Mouse (Mus musculus) intestine, postnatal 0 days (tissue): ENCODE data around the gene Mocs2. TPM values are rescaled to one million over a fixed set of nuclear protein-coding genes. Genes with fewer than 3 reads are reported as not detected.
A peak's percentile ranks its signal among the peaks of the same experiment; 100 is the strongest.

Experiments
- ATAC-seq: fragments of 200-750 bp; cut with Nextera tagmentation; 2 replicates; pipeline ENCODE4 v1.8.0; 2017; ENCODE audit warnings: mild to moderate bottlenecking, moderate TSS enrichment, moderate library complexity
- H3K27ac ChIP-seq: fragments of 300-500 bp; sonication (generic); 2 replicates; pipeline ENCODE4 v1.5.1; 2014; ENCODE audit warnings: mild to moderate bottlenecking, low read depth, low read length, moderate library complexity
- H3K27me3 ChIP-seq: fragments of 300-500 bp; sonication (generic); replicated peaks from 2 replicates; pipeline ENCODE4 v1.6.1; 2014; ENCODE audit warnings: low read length, mixed read lengths; ENCODE audit not compliant: control insufficient read depth, insufficient read depth
- H3K36me3 ChIP-seq: fragments of 300-500 bp; sonication (generic); 2 replicates; pipeline ENCODE4 v1.6.1; 2014; ENCODE audit warnings: mild to moderate bottlenecking, moderate library complexity; ENCODE audit not compliant: control insufficient read depth, insufficient read depth
- H3K4me1 ChIP-seq: fragments of 300-500 bp; sonication (generic); replicated peaks from 2 replicates; pipeline ENCODE4 v1.6.1; 2014; ENCODE audit warnings: antibody characterized with exemption, low read length, mixed read lengths; ENCODE audit not compliant: control insufficient read depth, insufficient read depth
- H3K4me2 ChIP-seq: fragments of 300-500 bp; sonication (generic); replicated peaks from 2 replicates; pipeline ENCODE4 v1.6.1; 2014; ENCODE audit warnings: low read depth, mild to moderate bottlenecking, moderate library complexity
- H3K4me3 ChIP-seq: fragments of 300-500 bp; sonication (generic); 2 replicates; pipeline ENCODE4 v1.5.1; 2014; ENCODE audit warnings: low read depth, low read length
- H3K9ac ChIP-seq: fragments of 300-500 bp; sonication (generic); 2 replicates; pipeline ENCODE4 v1.6.1; 2014; ENCODE audit warnings: mild to moderate bottlenecking, low read depth, low read length
- H3K9me3 ChIP-seq: fragments of 300-500 bp; sonication (generic); 2 replicates; pipeline ENCODE4 v1.6.1; 2016; ENCODE audit warnings: mixed run types; ENCODE audit not compliant: control insufficient read depth
- CTCF ChIP-seq: sonication (generic); IDR thresholded peaks from 2 replicates; pipeline ENCODE4 v1.5.1; 2016; ENCODE audit warnings: low read depth, mild to moderate bottlenecking, control low read depth, antibody characterized with exemption, moderate library complexity
- WGBS: fragments of 180-500 bp; shearing (Covaris S2); extraction: QIAGEN DNeasy Blood & Tissue Kit; methylation state at CpG from one replicate; pipeline ENCODE4 v1.1.7; 2014; 5-methylcytosine and 5-hydroxymethylcytosine counted together
- polyA plus RNA-seq: library from polyadenylated mRNA; unstranded; fragments of >200 nt; fragmentation: Nextera tagmentation; extraction: Ambion mirVana; gene quantifications from 2 replicates; pipeline ENCODE4 v1.2.1, GENCODE M21; 2015

Gene Mocs2
- polyA plus RNA-seq, 1 experiment from 2014 or later: 215 TPM

DNA sequence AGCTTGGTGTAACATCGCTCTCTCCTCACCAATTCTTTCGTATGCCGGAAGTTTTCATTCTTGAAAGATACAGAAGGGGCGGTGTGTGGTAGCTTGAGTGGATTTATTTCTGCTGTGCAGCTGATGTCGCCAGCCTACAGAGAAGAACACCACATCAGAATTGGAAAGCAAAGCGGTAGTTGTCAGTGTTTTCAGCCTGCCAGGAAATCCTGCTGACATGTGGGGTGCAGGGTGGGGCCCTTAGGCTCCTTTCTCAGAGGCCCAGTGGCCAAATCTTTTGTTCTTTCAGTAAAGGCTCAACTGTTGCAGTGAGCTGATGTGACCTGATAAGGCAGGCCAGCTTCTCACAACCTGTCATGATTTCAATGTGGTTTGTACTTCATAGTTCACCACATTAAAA, 27.8 kb downstream of the Mocs2 start:
- 93% methylated on average over 6 of the region's 6 CpGs for WGBS
- H3K27me3 ChIP-seq: no peaks in the 10 kb centered on the region
- H3K4me3 ChIP-seq: no peak overlapping the region
- no peak overlapping the region for H3K4me2 ChIP-seq
- no peak for ATAC-seq
- no peak overlapping the region for H3K27ac ChIP-seq
- H3K4me1 ChIP-seq: no peaks in the 10 kb centered on the region
- H3K36me3 ChIP-seq: peaks cover 24% of the 10 kb centered on the region
- TF ChIP-seq CTCF: no peak
- no peaks in the 10 kb centered on the region for H3K9me3 ChIP-seq
- no peak overlapping the region for H3K9ac ChIP-seq

DNA sequence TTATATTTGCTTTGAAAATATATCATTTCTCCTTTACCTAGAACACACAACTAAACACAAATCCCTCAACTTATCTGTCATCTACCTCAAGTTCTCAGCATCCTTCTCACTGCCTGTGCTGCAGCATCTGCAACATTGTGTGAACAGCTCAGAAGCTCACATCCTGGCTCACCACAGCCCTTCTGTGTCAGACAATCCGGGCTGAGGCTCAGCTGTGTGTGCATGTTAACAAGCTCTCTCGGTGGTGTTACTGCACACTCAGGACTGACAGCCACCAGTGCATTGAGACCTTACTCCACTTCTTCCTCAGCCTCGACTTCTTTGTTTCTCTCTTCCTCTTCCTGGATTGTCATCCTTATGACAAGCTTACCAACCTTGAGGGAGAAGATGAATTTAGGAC, 30.9 kb downstream of the Mocs2 start:
- 71% methylated on average over 3 of the region's 3 CpGs for WGBS

GRCm38 (mm10) chr13:114852264-114853111, 34.5 kb downstream of the Mocs2 start:
- no peak for TF ChIP-seq CTCF
- Histone ChIP-seq H3K36me3 (peaks cover 17% of the 10 kb centered on the region), H3K9me3 (no peaks in the 10 kb centered on the region), H3K27me3 (no peaks in the 10 kb centered on the region), H3K4me2 (peak overlapping the region; percentile 24; the same call in 1 of the 2 replicates), H3K4me1 (0 out of 2 replicates have a peak, but pooled peaks cover 3% of the 10 kb centered on the region), H3K4me3 (no peak overlapping the region), H3K9ac (no peak overlapping the region), H3K27ac (peak overlapping the region; percentile 15; the same call in 1 of the 2 replicates)
- 31% methylated on average over 6 of the region's 6 CpGs for WGBS
- ATAC-seq: peak; percentile 93

More for the DNA sequence above, 30.9 kb downstream of the Mocs2 start:
- no peak overlapping the region for H3K4me2 ChIP-seq
- H3K36me3 ChIP-seq: peaks cover 18% of the 10 kb centered on the region
- H3K27ac ChIP-seq: no peak overlapping the region
- H3K9ac ChIP-seq: no peak overlapping the region
- no peaks in the 10 kb centered on the region for H3K9me3 ChIP-seq
- no peak for ATAC-seq
- no peaks in the 10 kb centered on the region for H3K27me3 ChIP-seq
- no peak overlapping the region for H3K4me3 ChIP-seq
- 0 out of 2 replicates have a peak, but pooled peaks cover 3% of the 10 kb centered on the region for H3K4me1 ChIP-seq
- TF ChIP-seq CTCF: no peak

DNA sequence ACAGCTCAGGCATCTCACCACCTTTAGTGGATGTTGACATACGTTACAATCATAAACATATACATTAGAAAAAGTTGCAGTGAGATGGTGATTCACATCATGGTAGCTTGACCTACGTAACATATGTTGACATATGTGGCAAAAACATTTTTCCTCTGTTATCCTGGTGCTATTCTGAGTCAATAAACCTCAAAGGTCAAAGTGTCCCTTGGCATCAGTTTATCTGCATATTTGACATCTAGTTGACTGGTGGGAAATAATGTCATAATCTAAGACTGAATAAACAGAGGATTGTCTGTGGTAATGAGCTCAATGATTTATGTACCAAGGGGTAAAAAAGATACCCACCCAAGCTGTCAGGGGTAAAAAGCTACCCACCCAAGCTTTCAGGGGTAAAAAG, 35.1 kb downstream of the Mocs2 start:
- H3K4me2 ChIP-seq: peak overlapping the region; percentile 24; the same call in 1 of the 2 replicates
- no peak overlapping the region for H3K9ac ChIP-seq
- no peak for TF ChIP-seq CTCF
- no peaks in the 10 kb centered on the region for H3K27me3 ChIP-seq
- 0 out of 2 replicates have a peak, but pooled peaks cover 3% of the 10 kb centered on the region for H3K4me1 ChIP-seq
- H3K9me3 ChIP-seq: no peaks in the 10 kb centered on the region
- H3K36me3 ChIP-seq: peaks cover 15% of the 10 kb centered on the region
- peak overlapping the region; percentile 15; the same call in 1 of the 2 replicates for H3K27ac ChIP-seq
- H3K4me3 ChIP-seq: no peak overlapping the region
- 73% methylated on average over 2 of the region's 2 CpGs for WGBS
- ATAC-seq: no peak

GRCm38 (mm10) chr13:114854023-114854422, 36.0 kb downstream of the Mocs2 start:
- no peaks in the 10 kb centered on the region for H3K27me3 ChIP-seq
- H3K4me3 ChIP-seq: no peak overlapping the region
- H3K36me3 ChIP-seq: peaks cover 14% of the 10 kb centered on the region
- H3K4me1 ChIP-seq: 0 out of 2 replicates have a peak, but pooled peaks cover 3% of the 10 kb centered on the region
- H3K9me3 ChIP-seq: no peaks in the 10 kb centered on the region
- 86% methylated on average over 6 of the region's 6 CpGs for WGBS
- no peak overlapping the region for H3K9ac ChIP-seq
- no peak for TF ChIP-seq CTCF
- no peak overlapping the region for H3K4me2 ChIP-seq
- no peak overlapping the region for H3K27ac ChIP-seq
- no peak for ATAC-seq

GRCm38 (mm10) chr13:114854428-114854827, 36.4 kb downstream of the Mocs2 start:
- H3K4me1 ChIP-seq: 0 out of 2 replicates have a peak, but pooled peaks cover 3% of the 10 kb centered on the region
- no peaks in the 10 kb centered on the region for H3K27me3 ChIP-seq
- no peak overlapping the region for H3K27ac ChIP-seq
- ATAC-seq: no peak
- WGBS: 94% methylated on average over 3 of the region's 3 CpGs
- no peak overlapping the region for H3K4me2 ChIP-seq
- 0 out of 2 replicates have a peak, but pooled peaks cover 13% of the 10 kb centered on the region for H3K36me3 ChIP-seq
- no peak for TF ChIP-seq CTCF
- H3K9ac ChIP-seq: no peak overlapping the region
- H3K4me3 ChIP-seq: no peak overlapping the region
- H3K9me3 ChIP-seq: no peaks in the 10 kb centered on the region
